Mouse (Mus musculus): ENCODE measurements around the gene Wdr95.

The Wdr95 gene

GRCm38 (mm10) chr5:149527999-149528729 is at the start of gene Wdr95:
TSS of gene Wdr95 (plus strand) at chr5:149528679.
- peak; percentile 18 for DNase-seq

- DNase-seq = no peak
Observed at GRCm38 (mm10) chr5:149481920-149482319, 46.6 kb upstream of the Wdr95 start.

GRCm38 (mm10) chr5:149483321-149484052 is 45.0 kb upstream of the Wdr95 start:
- no peak for DNase-seq

GRCm38 (mm10) chr5:149484270-149484669 is 44.2 kb upstream of the Wdr95 start:
- no peak for DNase-seq

- no peak for DNase-seq
Observed at GRCm38 (mm10) chr5:149485447-149485846, 43.0 kb upstream of the Wdr95 start.

GRCm38 (mm10) chr5:149488360-149489021 is 40.0 kb upstream of the Wdr95 start:
- no peak for DNase-seq

- DNase-seq = peak; percentile 25
Observed at GRCm38 (mm10) chr5:149489136-149489535, 39.3 kb upstream of the Wdr95 start.

GRCm38 (mm10) chr5:149490275-149490674 is 38.2 kb upstream of the Wdr95 start:
- no peak for DNase-seq

- no peak for DNase-seq
Observed at GRCm38 (mm10) chr5:149495655-149496054, 32.8 kb upstream of the Wdr95 start.

- no peak for DNase-seq
Observed at GRCm38 (mm10) chr5:149496401-149497066, 31.9 kb upstream of the Wdr95 start.

- no peak for DNase-seq
Observed at GRCm38 (mm10) chr5:149499936-149500335, 28.5 kb upstream of the Wdr95 start.

- DNase-seq = no peak
Observed at GRCm38 (mm10) chr5:149503423-149504175, 24.9 kb upstream of the Wdr95 start.

- DNase-seq = no peak
Observed at GRCm38 (mm10) chr5:149504985-149505384, 23.5 kb upstream of the Wdr95 start.

GRCm38 (mm10) chr5:149506033-149506432 is 22.4 kb upstream of the Wdr95 start:
- DNase-seq = no peak

- DNase-seq = no peak
Observed at GRCm38 (mm10) chr5:149508094-149509029, 20.1 kb upstream of the Wdr95 start.

- DNase-seq = no peak
Observed at GRCm38 (mm10) chr5:149510323-149510722, 18.2 kb upstream of the Wdr95 start.

GRCm38 (mm10) chr5:149512695-149513094 is 15.8 kb upstream of the Wdr95 start:
- no peak for DNase-seq

GRCm38 (mm10) chr5:149513438-149514086 is 14.9 kb upstream of the Wdr95 start:
- no peak for DNase-seq

- no peak for DNase-seq
Observed at GRCm38 (mm10) chr5:149514087-149514671, 14.3 kb upstream of the Wdr95 start.

GRCm38 (mm10) chr5:149514890-149515289 is 13.6 kb upstream of the Wdr95 start:
- DNase-seq = no peak
